Mouse (Mus musculus) lung, adult 18-20 months (tissue): Measurements from ENCODE around the gene Unk.

Experiments used
- DNase-seq, 2 experiments: peaks; one replicate each; pipeline ENCODE4 v3.0.0; 2022; ENCODE audit warnings: mixed read lengths in 2 of 2

The Unk gene

GRCm38 (mm10) chr11:116030088-116030897 lies at the start of gene Unk:
TSS of gene Unk (plus strand) at chr11:116030322.
- peak; percentile 98 to 99 for DNase-seq

GRCm38 (mm10) chr11:115982472-115982871 lies 47.6 kb upstream of the Unk start:
- DNase-seq, result no peak

GRCm38 (mm10) chr11:115983291-115983690 lies 46.8 kb upstream of the Unk start:
- no peak for DNase-seq

- no peak for DNase-seq
Observed at GRCm38 (mm10) chr11:115989686-115990085, 40.4 kb upstream of the Unk start.

GRCm38 (mm10) chr11:115992098-115992497 lies 38.0 kb upstream of the Unk start:
- DNase-seq, result no peak

- DNase-seq, result no peak
Observed at GRCm38 (mm10) chr11:115995256-115995655, 34.9 kb upstream of the Unk start.

GRCm38 (mm10) chr11:115997047-115997446 lies 33.1 kb upstream of the Unk start:
- DNase-seq, result no peak

- no peak for DNase-seq
Observed at GRCm38 (mm10) chr11:115997662-115998061, 32.5 kb upstream of the Unk start.

- no peak for DNase-seq
Observed at GRCm38 (mm10) chr11:115999027-115999426, 31.1 kb upstream of the Unk start.

- peak; percentile 72 to 75 for DNase-seq
Observed at GRCm38 (mm10) chr11:115999538-116000143, 30.5 kb upstream of the Unk start.

- DNase-seq, result no peak
Observed at GRCm38 (mm10) chr11:116000607-116001006, 29.5 kb upstream of the Unk start.

- no peak for DNase-seq
Observed at GRCm38 (mm10) chr11:116001725-116002124, 28.4 kb upstream of the Unk start.

GRCm38 (mm10) chr11:116002894-116003293 lies 27.2 kb upstream of the Unk start:
- DNase-seq, result no peak

GRCm38 (mm10) chr11:116004186-116004823 lies 25.8 kb upstream of the Unk start:
- DNase-seq, result no peak

GRCm38 (mm10) chr11:116004840-116005700 lies 25.1 kb upstream of the Unk start:
- peak; percentile 84 to 88 for DNase-seq

GRCm38 (mm10) chr11:116005701-116006419 lies 24.3 kb upstream of the Unk start:
- no peak for DNase-seq

GRCm38 (mm10) chr11:116007095-116007850 lies 22.8 kb upstream of the Unk start:
- DNase-seq, result no peak

- DNase-seq, result no peak
Observed at GRCm38 (mm10) chr11:116008411-116008810, 21.7 kb upstream of the Unk start.

GRCm38 (mm10) chr11:116008832-116009375 lies 21.2 kb upstream of the Unk start:
- no peak for DNase-seq

GRCm38 (mm10) chr11:116009661-116010060 lies 20.5 kb upstream of the Unk start:
- no peak for DNase-seq

GRCm38 (mm10) chr11:116010146-116010545 lies 20.0 kb upstream of the Unk start:
- DNase-seq, result no peak
